Mouse (Mus musculus) heart, postnatal 0 days (tissue): ENCODE measurements around the gene Map3k11. TPM values are rescaled to one million over a fixed set of nuclear protein-coding genes. Genes with fewer than 3 reads are reported as not detected.
A peak's percentile ranks its signal among the peaks of the same experiment; 100 is the strongest.

Experiments used
- ATAC-seq: fragments of 200-750 bp; cut with Nextera tagmentation; 2 replicates; pipeline ENCODE4 v1.8.0; 2017; ENCODE audit warnings: low read depth, moderate number of reproducible peaks, moderate library complexity; ENCODE audit not compliant: insufficient read depth
- DNase-seq: peaks from one replicate; pipeline ENCODE4 v3.0.0-alpha.2; 2016; ENCODE audit warnings: low spot score
- H3K27ac ChIP-seq: fragments of 300-500 bp; sonication (generic); 2 replicates; pipeline ENCODE4 v1.5.1; 2014; ENCODE audit warnings: low read depth, mild to moderate bottlenecking
- H3K27me3 ChIP-seq: fragments of 300-500 bp; sonication (generic); 2 replicates; pipeline ENCODE4 v1.6.1; 2014; ENCODE audit warnings: low read length, mixed read lengths; ENCODE audit not compliant: control insufficient read depth, insufficient read depth
- H3K36me3 ChIP-seq: fragments of 300-500 bp; sonication (generic); replicated peaks from 2 replicates; pipeline ENCODE4 v1.6.1; 2014; ENCODE audit warnings: low read length, mixed read lengths; ENCODE audit not compliant: control insufficient read depth, insufficient read depth
- H3K4me1 ChIP-seq: fragments of 300-500 bp; sonication (generic); 2 replicates; pipeline ENCODE4 v1.6.1; 2014; ENCODE audit warnings: antibody characterized with exemption; ENCODE audit not compliant: control insufficient read depth, insufficient read depth
- H3K4me2 ChIP-seq: fragments of 300-500 bp; sonication (generic); 2 replicates; pipeline ENCODE4 v1.6.1; 2014; ENCODE audit warnings: low read depth, mild to moderate bottlenecking, low read length, moderate library complexity
- H3K4me3 ChIP-seq: fragments of 300-500 bp; sonication (generic); 2 replicates; pipeline ENCODE4 v1.5.1; 2014; ENCODE audit warnings: low read depth, low read length
- H3K9ac ChIP-seq: fragments of 300-500 bp; sonication (generic); replicated peaks from 2 replicates; pipeline ENCODE4 v1.6.1; 2014; ENCODE audit warnings: low read depth, low read length, mixed read lengths
- H3K9me3 ChIP-seq: fragments of 300-500 bp; sonication (generic); replicated peaks from 2 replicates; pipeline ENCODE4 v1.6.1; 2016; ENCODE audit warnings: low read length; ENCODE audit not compliant: control insufficient read depth
- CTCF ChIP-seq: IDR thresholded peaks from 2 replicates; pipeline ENCODE4 v1.5.1; 2016; ENCODE audit warnings: antibody characterized with exemption, control low read depth, low read depth
- EP300 ChIP-seq: IDR thresholded peaks from 2 replicates; pipeline ENCODE4 v1.6.1; 2016; ENCODE audit warnings: antibody characterized with exemption, low read depth
- WGBS: fragments of 180-500 bp; shearing (Covaris S2); extraction: QIAGEN DNeasy Blood & Tissue Kit; methylation state at CpG from one replicate; pipeline ENCODE4 v1.1.7; 2014; 5-methylcytosine and 5-hydroxymethylcytosine counted together
- polyA plus RNA-seq: library from polyadenylated mRNA; unstranded; fragments of >200 nt; fragmentation: Nextera tagmentation; extraction: Ambion mirVana; gene quantifications from 2 replicates; pipeline ENCODE4 v1.2.1, GENCODE M21; 2015
- total RNA-seq: library from RNA; depleted of rRNA; stranded (reverse); fragments of >200 nt; gene quantifications from 2 replicates; pipeline ENCODE4 v1.2.3, GENCODE M21; 2014; ENCODE audit warnings: low replicate concordance

The Map3k11 gene
- total and polyA plus RNA-seq, 2 experiments from 2014 or later: 17.0 to 43.5 TPM

DNA sequence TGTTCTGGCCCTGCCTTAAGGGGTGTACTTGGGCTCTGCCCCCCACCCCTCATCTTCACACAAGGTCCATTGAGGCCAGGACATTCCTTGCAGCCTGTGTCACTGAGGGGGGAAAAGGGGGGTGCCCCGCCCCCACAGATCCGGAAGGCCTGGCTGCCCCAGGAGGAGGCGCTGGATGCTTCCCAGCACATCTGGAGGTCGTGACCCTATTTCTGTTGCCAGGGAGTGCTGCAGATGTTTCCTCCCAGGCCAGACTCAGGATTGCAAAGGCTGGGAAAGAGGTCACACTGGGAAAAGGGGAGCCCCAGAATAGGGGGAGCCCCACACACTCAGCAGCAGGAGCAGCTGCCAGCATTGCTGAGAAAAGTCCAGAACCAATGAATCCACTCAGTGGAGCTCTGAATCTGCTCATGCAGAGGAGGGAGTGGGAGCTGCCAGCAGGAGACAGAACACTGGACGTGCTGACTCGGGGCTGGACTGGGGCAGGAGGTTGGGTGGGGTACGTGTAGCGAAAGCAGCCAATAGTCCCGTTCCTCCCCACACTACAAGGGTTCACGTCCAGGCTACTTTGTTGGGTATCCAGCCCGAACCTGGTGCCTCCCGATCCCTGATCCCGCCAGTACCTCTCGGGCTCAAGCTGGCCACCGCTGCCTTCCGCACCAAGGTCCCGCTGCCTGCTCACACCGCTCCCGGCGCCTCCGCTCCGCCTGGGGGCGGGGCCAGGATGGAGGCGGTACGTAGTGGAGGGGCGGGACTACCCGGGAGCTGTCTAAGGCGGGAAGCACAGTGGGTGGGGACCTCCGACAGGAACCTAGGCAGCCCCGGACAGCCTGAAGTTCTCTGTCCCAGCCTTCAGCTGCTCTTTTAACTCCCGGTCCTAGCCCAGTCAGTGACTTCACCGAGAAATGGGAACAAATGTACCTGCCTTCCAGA lies 25.3 kb upstream of the Map3k11 start, which contains the start of gene Sipa1:
Sipa1 (minus strand) TSS at position 727 of the 933 bp plus-strand sequence.
- TF ChIP-seq EP300: peak; percentile 78; the same call in 1 of the 2 replicates
- no peak for TF ChIP-seq CTCF
- WGBS: 4% methylated on average over 30 of the region's 32 CpGs
- peak; percentile 90 for DNase-seq
- H3K36me3 ChIP-seq: peaks cover 41% of the 10 kb centered on the region
- no peaks in the 10 kb centered on the region for H3K9me3 ChIP-seq
- H3K4me2 ChIP-seq: peak within 1 kb of the TSS; percentile 62
- no peaks in the 10 kb centered on the region for H3K27me3 ChIP-seq
- peak within 1 kb of the TSS; percentile 60 for H3K4me3 ChIP-seq
- peaks cover 5% of the 10 kb centered on the region; the same call in 1 of the 2 replicates for H3K4me1 ChIP-seq
- H3K27ac ChIP-seq: peak within 1 kb of the TSS; percentile 84
- peak; percentile 93 for ATAC-seq
- H3K9ac ChIP-seq: peak within 1 kb of the TSS; percentile 43

DNA sequence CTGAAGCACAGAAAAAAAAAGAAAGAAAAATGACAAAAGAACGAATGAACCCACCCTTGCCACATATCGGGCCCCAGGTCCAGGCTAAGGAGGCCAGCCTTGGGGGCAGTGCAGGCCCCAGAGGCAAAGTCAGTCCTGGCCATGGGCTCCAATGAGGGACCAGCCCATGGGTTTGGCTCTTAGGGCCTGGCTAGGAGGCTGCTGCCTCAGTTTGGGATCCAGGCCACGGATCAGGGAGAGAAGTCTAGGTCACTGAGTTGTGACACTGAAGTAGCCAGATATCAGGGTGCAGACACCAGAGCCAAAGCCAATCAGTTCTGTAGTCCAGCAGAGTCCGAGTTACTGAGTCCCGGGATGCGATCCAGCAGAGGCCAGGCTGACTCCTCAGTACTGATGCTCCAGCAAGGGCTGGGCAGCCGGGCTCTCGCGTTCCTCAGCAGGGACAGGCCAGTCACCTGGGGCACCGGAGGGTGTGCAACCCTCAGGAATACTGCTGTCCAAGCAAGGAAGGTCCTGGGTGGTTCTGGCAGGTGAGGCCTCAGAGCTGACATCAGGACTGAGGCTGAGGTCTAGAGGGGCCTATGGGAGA lies 23.8 kb upstream of the Map3k11 start:
- no peak overlapping the region for H3K27ac ChIP-seq
- H3K4me2 ChIP-seq: no peak overlapping the region
- no peak overlapping the region for H3K4me3 ChIP-seq
- H3K36me3 ChIP-seq: peaks cover 42% of the 10 kb centered on the region
- 92% methylated on average over 10 of the region's 10 CpGs for WGBS
- no peak for ATAC-seq
- no peaks in the 10 kb centered on the region for H3K9me3 ChIP-seq
- H3K27me3 ChIP-seq: no peaks in the 10 kb centered on the region
- H3K4me1 ChIP-seq: peaks cover 5% of the 10 kb centered on the region; the same call in 1 of the 2 replicates
- no peak for TF ChIP-seq CTCF
- TF ChIP-seq EP300: no peak
- DNase-seq: no peak
- no peak overlapping the region for H3K9ac ChIP-seq

DNA sequence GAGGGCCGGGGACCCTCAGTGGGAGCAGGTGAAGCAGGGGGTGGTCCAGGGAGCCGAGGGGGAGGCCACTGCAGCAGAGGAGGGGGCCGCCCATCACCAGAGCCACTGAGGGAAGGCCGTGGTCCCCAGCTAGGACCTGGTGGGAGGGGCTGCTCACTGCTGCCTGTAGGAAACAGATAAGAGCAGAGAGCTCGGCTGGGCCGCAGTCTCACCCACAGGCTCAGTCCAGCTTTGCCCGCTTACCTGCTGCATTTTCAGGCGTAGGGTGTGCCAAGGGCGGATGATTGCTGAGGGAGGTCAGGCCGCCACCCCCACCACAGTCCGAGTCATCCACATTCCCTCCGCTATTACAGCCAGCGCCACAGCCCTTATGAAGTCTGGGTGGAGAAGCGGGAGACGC lies 23.1 kb upstream of the Map3k11 start:
- TF ChIP-seq EP300 (no peak), CTCF (no peak)
- Histone ChIP-seq H3K27ac (no peak overlapping the region), H3K4me3 (no peak overlapping the region), H3K9me3 (no peaks in the 10 kb centered on the region), H3K9ac (no peak overlapping the region), H3K27me3 (no peaks in the 10 kb centered on the region), H3K36me3 (peaks cover 44% of the 10 kb centered on the region), H3K4me2 (no peak overlapping the region), H3K4me1 (peaks cover 5% of the 10 kb centered on the region; the same call in 1 of the 2 replicates)
- DNase-seq: no peak
- WGBS: 83% methylated on average over 15 of the region's 15 CpGs
- no peak for ATAC-seq

DNA sequence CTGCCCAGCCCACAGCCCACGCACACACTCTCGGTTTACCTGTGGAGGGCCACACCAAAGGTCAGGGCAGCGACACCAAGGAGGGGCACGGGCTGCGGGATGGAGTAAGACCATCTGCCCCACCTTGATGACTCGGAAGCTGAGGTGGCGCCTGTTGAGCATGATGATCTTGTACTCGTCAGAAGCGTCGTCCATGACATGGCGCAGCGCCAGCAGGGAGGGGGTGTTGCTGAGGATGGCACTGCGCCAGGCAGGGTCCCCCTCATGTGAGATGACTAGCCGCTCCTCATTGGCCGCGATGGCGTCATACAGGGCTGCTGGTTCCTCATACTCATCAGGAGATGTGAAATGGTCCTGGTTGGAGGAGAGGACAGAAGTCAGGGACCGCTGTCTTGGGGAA lies 22.2 kb upstream of the Map3k11 start:
- peaks cover 53% of the 10 kb centered on the region for H3K36me3 ChIP-seq
- H3K4me3 ChIP-seq: no peak overlapping the region
- no peaks in the 10 kb centered on the region for H3K9me3 ChIP-seq
- no peak overlapping the region for H3K4me2 ChIP-seq
- peaks cover 5% of the 10 kb centered on the region; the same call in 1 of the 2 replicates for H3K4me1 ChIP-seq
- no peak overlapping the region for H3K27ac ChIP-seq
- 90% methylated on average over 18 of the region's 18 CpGs for WGBS
- DNase-seq (no peak), ATAC-seq (no peak)
- TF ChIP-seq EP300: no peak
- no peak for TF ChIP-seq CTCF
- H3K27me3 ChIP-seq: no peaks in the 10 kb centered on the region
- H3K9ac ChIP-seq: no peak overlapping the region

DNA sequence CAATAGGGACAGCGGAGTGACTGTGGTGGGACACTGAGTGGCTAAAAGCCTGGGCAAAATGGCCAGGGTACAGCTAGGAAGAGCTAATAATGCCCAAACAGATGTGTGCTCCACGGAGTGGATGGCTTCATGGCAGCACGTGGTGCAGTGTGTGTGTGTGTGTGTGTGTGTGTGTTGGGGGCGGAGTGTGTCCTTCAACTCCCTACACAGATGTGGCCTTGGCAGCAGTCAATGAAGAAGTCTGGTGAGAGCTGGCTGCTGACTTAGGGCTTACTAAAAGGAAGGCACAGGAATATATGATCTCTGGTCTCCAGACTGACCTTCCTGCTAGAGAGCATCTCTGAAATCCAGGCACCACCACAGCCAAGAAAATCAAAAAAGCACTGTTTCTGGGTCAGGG lies 20.2 kb upstream of the Map3k11 start:
- Histone ChIP-seq H3K36me3 (peaks cover 73% of the 10 kb centered on the region), H3K9me3 (no peaks in the 10 kb centered on the region), H3K4me3 (no peak overlapping the region), H3K27me3 (no peaks in the 10 kb centered on the region), H3K4me1 (peaks cover 5% of the 10 kb centered on the region; the same call in 1 of the 2 replicates), H3K9ac (no peak overlapping the region), H3K4me2 (no peak overlapping the region), H3K27ac (no peak overlapping the region)
- DNase-seq (no peak), ATAC-seq (no peak)
- WGBS: 87% methylated on average over 4 of the region's 4 CpGs
- TF ChIP-seq EP300: no peak
- no peak for TF ChIP-seq CTCF
